Mouse (Mus musculus): ENCODE data around the gene Pgk1.
A peak's percentile ranks its signal among the peaks of the same experiment; 100 is the strongest.

Gene Pgk1

GRCm38 (mm10) chrX:106219171-106220032 lies 32.5 kb downstream of the Pgk1 start:
- DNase-seq (ENCODE audit: low spot score) = peak; percentile 60

GRCm38 (mm10) chrX:106221058-106221457 lies 34.2 kb downstream of the Pgk1 start, which contains the start of gene Taf9b:
TSS of gene Taf9b (minus strand) at chrX:106221158.
- no peak for DNase-seq (ENCODE audit: low spot score)
